Mouse (Mus musculus) heart, embryonic 11.5 days (tissue): Measurements from ENCODE around the gene Tnfsf9. TPM values are rescaled to one million over a fixed set of nuclear protein-coding genes. Genes with fewer than 3 reads are reported as not detected.

Source experiments
- ATAC-seq: fragments of 200-750 bp; cut with Nextera tagmentation; replicated peaks from 2 replicates; pipeline ENCODE4 v1.8.0; 2017; ENCODE audit warnings: moderate library complexity; ENCODE audit not compliant: insufficient number of reproducible peaks, low FRiP score, low TSS enrichment
- H3K27ac ChIP-seq: fragments of 300-500 bp; sonication (generic); 2 replicates; pipeline ENCODE4 v1.5.1; 2014; ENCODE audit warnings: mild to moderate bottlenecking, low read depth, low read length
- H3K27me3 ChIP-seq: fragments of 300-500 bp; sonication (generic); 2 replicates; pipeline ENCODE4 v1.6.1; 2014; ENCODE audit warnings: mild to moderate bottlenecking, low read length, mixed read lengths; ENCODE audit not compliant: control insufficient read depth, insufficient read depth
- H3K36me3 ChIP-seq: fragments of 300-500 bp; sonication (generic); 2 replicates; pipeline ENCODE4 v1.6.1; 2014; ENCODE audit warnings: mild to moderate bottlenecking, low read length, moderate library complexity, mixed read lengths; ENCODE audit not compliant: control insufficient read depth, insufficient read depth
- H3K4me1 ChIP-seq: fragments of 300-500 bp; sonication (generic); 2 replicates; pipeline ENCODE4 v1.6.1; 2014; ENCODE audit warnings: low read length; ENCODE audit not compliant: control insufficient read depth, insufficient read depth
- H3K4me2 ChIP-seq: fragments of 300-500 bp; sonication (generic); 2 replicates; pipeline ENCODE4 v1.6.1; 2014; ENCODE audit warnings: mild to moderate bottlenecking, moderate library complexity
- H3K4me3 ChIP-seq: fragments of 300-500 bp; sonication (generic); 2 replicates; pipeline ENCODE4 v1.5.1; 2014; ENCODE audit warnings: low read depth, low read length
- H3K9ac ChIP-seq: fragments of 300-500 bp; sonication (generic); 2 replicates; pipeline ENCODE4 v1.6.1; 2014; ENCODE audit warnings: mild to moderate bottlenecking, low read depth, low read length, moderate library complexity
- H3K9me3 ChIP-seq: fragments of 300-500 bp; sonication (generic); replicated peaks from 2 replicates; pipeline ENCODE4 v1.6.1; 2016; ENCODE audit warnings: low read length; ENCODE audit not compliant: control insufficient read depth
- WGBS: fragments of 180-500 bp; shearing (Covaris S2); extraction: QIAGEN DNeasy Blood & Tissue Kit; methylation state at CpG from one replicate; pipeline ENCODE4 v1.1.7; 2014; ENCODE audit not compliant: insufficient replicate concordance; 5-methylcytosine and 5-hydroxymethylcytosine counted together
- polyA plus RNA-seq: library from polyadenylated mRNA; unstranded; fragments of >200 nt; fragmentation: Nextera tagmentation; extraction: Ambion mirVana; gene quantifications from 2 replicates; pipeline ENCODE4 v1.2.1, GENCODE M21; 2014

Gene Tnfsf9
- polyA plus RNA-seq, 1 experiment from 2014 or later: 6.7 TPM

DNA sequence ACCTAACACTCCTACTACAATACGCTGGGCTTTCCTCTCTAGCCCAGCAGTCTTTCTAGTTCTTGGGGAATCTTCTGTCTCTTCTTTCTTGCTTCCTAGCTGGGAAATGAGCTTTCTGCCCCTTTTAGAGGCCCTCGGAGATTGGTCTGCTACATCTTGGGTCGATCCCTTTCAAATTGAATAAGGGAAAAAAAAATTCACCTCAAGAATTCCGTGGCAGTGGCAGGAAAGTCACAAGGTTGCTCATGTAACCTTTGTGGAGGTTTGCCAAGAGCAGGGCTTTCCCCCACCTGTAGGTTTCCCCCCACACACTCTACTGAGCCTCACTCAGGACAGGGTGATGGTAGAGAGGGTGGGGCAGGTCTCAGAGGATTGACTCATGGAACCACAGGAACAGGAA, 48.7 kb downstream of the Tnfsf9 start:
- ATAC-seq: no peak
- no peaks in the 10 kb centered on the region for H3K9me3 ChIP-seq
- peaks cover 19% of the 10 kb centered on the region for H3K27me3 ChIP-seq
- no peak overlapping the region for H3K27ac ChIP-seq
- H3K36me3 ChIP-seq: no peaks in the 10 kb centered on the region
- H3K9ac ChIP-seq: no peak overlapping the region
- no peaks in the 10 kb centered on the region for H3K4me1 ChIP-seq
- 75% methylated on average over 4 of the region's 4 CpGs for WGBS
- H3K4me3 ChIP-seq: no peak overlapping the region
- no peak overlapping the region for H3K4me2 ChIP-seq

Other genes with a start within 250 kb of the Tnfsf9 start
- not detected in 2 replicates for gene Acsbg2, start 230.9 kb upstream of the Tnfsf9 start, polyA plus RNA-seq
- gene 1700061G19Rik, start 229.8 kb upstream of the Tnfsf9 start, polyA plus RNA-seq: 0.26 and 0.44 TPM in 2 replicates
- gene Mllt1, start 169.9 kb upstream of the Tnfsf9 start, polyA plus RNA-seq: 14.2 and 20.1 TPM in 2 replicates
- gene Acer1, start 123.2 kb upstream of the Tnfsf9 start, polyA plus RNA-seq: not detected in 2 replicates
- 124 and 130 TPM in 2 replicates for gene Clpp, start 115.0 kb upstream of the Tnfsf9 start, polyA plus RNA-seq
- 49.4 and 50.8 TPM in 2 replicates for gene Alkbh7, start 108.0 kb upstream of the Tnfsf9 start, polyA plus RNA-seq
- gene Pspn, start 105.3 kb upstream of the Tnfsf9 start, polyA plus RNA-seq: 0.50 and 0.72 TPM in 2 replicates
- gene Gtf2f1, start 94.0 kb upstream of the Tnfsf9 start, polyA plus RNA-seq: 40.0 and 41.3 TPM in 2 replicates
- gene Gm17949, start 93.9 kb upstream of the Tnfsf9 start, polyA plus RNA-seq: 0.17 and 0.18 TPM in 2 replicates
- gene Khsrp, start 73.8 kb upstream of the Tnfsf9 start, polyA plus RNA-seq: 28.8 and 33.5 TPM in 2 replicates
- not detected in 2 replicates for gene Slc25a41, start 63.7 kb upstream of the Tnfsf9 start, polyA plus RNA-seq
- gene Crb3, start 46.2 kb upstream of the Tnfsf9 start, polyA plus RNA-seq: 0.31 and 0.72 TPM in 2 replicates
- 11.6 and 13.3 TPM in 2 replicates for gene Slc25a23, start 45.5 kb upstream of the Tnfsf9 start, polyA plus RNA-seq
- gene Dennd1c, start 26.8 kb upstream of the Tnfsf9 start, polyA plus RNA-seq: 0.49 and 0.58 TPM in 2 replicates
- 12.2 and 15.6 TPM in 2 replicates for gene Tubb4a, start 17.5 kb upstream of the Tnfsf9 start, polyA plus RNA-seq
- gene Cd70, start 44.5 kb downstream of the Tnfsf9 start, polyA plus RNA-seq: not detected in 2 replicates
- gene Tnfsf14, start 88.9 kb downstream of the Tnfsf9 start, polyA plus RNA-seq: 0.27 and 0.46 TPM in 2 replicates
- 1.3 and 1.6 TPM in 2 replicates for gene C3, start 122.8 kb downstream of the Tnfsf9 start, polyA plus RNA-seq
- gene Gpr108, start 143.1 kb downstream of the Tnfsf9 start, polyA plus RNA-seq: 24.0 and 24.7 TPM in 2 replicates
- 35.1 and 36.9 TPM in 2 replicates for gene Trip10, start 144.1 kb downstream of the Tnfsf9 start, polyA plus RNA-seq
- 1.7 and 2.2 TPM in 2 replicates for gene Vav1, start 173.8 kb downstream of the Tnfsf9 start, polyA plus RNA-seq